Mouse (Mus musculus) lung, adult 2 months (tissue): ENCODE measurements around the gene Aym1. TPM values are rescaled to one million over a fixed set of nuclear protein-coding genes. Genes with fewer than 3 reads are reported as not detected.
"Not testable (repeated sequence)": the region's sequence is repeated elsewhere in the genome, so short reads cannot be mapped to it uniquely, and the experiment has no call there.

Experiments used
- DNase-seq: peaks from one replicate; pipeline ENCODE4 v3.0.0; 2022
- H3K4me1 ChIP-seq: fragments of 200-500 bp; 2 replicates; pipeline ENCODE4 v1.6.1; 2011; ENCODE audit warnings: low read length; ENCODE audit not compliant: control insufficient read depth, insufficient read depth
- H3K4me3 ChIP-seq: fragments of 200-500 bp; replicated peaks from 2 replicates; pipeline ENCODE3; 2011; ENCODE audit warnings: low read depth, mild to moderate bottlenecking, control low read depth, low read length; ENCODE audit errors: extremely low read depth
- CTCF ChIP-seq: fragments of 200-500 bp; IDR thresholded peaks from 2 replicates; pipeline ENCODE4 v1.5.1; 2011; ENCODE audit warnings: mild to moderate bottlenecking, low read length, control low read depth; ENCODE audit not compliant: insufficient read depth
- POLR2A ChIP-seq: fragments of 200-500 bp; IDR thresholded peaks from 2 replicates; pipeline ENCODE4 v1.6.1; 2011; ENCODE audit warnings: low read depth, mild to moderate bottlenecking, control low read depth, low read length, borderline replicate concordance; ENCODE audit errors: extremely low read depth
- WGBS: fragments of 180-500 bp; shearing (Covaris S2); methylation state at CpG from one replicate; pipeline ENCODE4 v1.1.7; 2018; 5-methylcytosine and 5-hydroxymethylcytosine counted together
- polyA plus RNA-seq: library from polyadenylated mRNA; depleted of rRNA; stranded (reverse); fragments of >200 nt; gene quantifications from 2 replicates; pipeline ENCODE4 v1.2.3, GENCODE M21; 2012

The Aym1 gene
- polyA plus RNA-seq, 1 experiment, result not detected

DNA sequence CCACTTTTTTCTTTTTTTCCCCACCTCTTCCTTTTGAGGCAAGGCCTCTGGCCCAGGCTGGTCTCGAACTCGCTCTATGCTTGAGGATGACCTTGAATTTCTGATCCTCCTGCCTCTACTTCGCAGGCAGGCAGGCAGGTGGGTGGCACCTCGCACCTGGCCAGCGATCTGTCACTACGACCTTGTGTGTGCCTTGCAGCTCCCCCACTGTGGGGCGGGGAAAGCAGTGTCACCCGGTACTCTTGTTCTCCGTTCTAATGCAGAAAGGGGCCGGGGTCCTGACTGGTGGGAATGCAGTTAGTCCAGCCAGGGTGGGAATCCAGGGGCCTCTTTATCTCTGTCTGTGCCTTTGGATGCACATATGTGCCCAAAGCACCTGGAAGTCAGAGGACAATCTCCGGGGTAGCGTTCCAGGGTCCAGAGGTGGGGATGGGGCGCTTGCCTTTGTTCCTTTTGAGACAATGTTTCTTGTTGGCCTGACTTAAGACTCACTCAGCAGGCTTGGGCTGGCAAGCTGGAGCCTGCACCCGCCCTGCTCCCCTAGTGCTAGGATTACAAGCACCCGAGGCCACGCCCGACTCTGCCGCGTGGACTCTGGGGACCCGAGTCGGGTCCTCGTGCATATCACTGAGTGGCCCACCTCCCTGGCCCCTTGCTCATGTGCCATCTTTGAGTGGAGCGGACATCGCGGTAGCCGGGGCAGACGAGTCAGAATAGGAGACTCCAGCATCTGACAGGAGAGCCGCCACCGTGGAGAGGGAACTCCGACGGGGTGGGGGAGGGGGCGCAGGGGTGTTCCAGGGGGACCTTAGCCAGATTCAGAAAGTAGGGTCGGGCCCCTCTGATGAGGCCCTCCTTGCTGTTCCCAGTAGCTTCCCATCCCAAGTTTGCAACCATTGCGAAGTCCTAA lies 22.2 kb upstream of the Aym1 start:
- TF ChIP-seq CTCF (no peak), POLR2A (no peak)
- Histone ChIP-seq H3K4me1 (no peaks in the 10 kb centered on the region), H3K4me3 (no peak overlapping the region)
- no peak for DNase-seq
- 9% methylated on average over 34 of the region's 34 CpGs for WGBS

DNA sequence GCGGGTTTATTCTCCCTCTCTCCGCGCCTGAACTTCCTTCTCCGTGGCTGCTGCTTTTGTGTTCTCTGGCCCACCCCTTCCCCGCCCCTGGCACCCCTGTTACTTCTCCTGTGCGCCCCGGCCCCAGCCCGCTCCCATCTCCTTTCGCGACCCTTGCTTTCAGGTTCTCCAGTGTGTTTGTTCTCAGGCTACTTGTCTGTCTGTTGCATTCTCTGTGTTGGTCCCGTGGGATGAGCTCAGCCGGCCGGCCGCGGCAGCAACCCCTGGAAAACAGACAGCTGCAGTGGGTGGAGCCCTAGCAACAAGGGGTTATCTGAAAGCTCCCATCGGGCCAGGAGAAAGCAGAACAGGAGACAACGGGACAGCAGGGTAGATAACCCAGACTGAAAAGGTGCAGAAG lies 21.4 kb upstream of the Aym1 start:
- TF ChIP-seq POLR2A (no peak), CTCF (no peak)
- Histone ChIP-seq H3K4me3 (no peak overlapping the region), H3K4me1 (no peaks in the 10 kb centered on the region)
- 1% methylated on average over 17 of the region's 17 CpGs for WGBS
- DNase-seq, result no peak

DNA sequence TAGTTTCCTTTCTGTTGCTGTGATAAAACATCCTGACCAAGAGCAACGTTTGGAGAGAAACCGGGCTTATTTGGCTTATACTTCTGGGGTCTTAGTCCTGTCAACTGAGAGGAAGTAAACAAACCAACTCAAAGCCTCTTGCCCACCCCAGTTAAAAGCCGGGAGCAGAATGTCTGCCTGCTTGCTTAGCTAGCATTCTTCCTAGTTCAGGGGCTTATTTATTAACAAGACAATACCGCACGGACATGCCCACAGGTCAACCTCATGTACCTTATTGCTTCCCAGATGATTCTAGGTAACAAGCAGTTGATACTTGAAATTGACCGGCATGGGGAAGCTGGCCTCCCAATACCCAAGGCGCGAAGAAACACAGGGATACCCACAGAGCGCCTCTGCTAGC lies 20.8 kb upstream of the Aym1 start:
- no peak overlapping the region for H3K4me3 ChIP-seq
- no peaks in the 10 kb centered on the region for H3K4me1 ChIP-seq
- TF ChIP-seq CTCF, result no peak
- no peak for TF ChIP-seq POLR2A
- 32% methylated on average over 9 of the region's 9 CpGs for WGBS
- no peak for DNase-seq

DNA sequence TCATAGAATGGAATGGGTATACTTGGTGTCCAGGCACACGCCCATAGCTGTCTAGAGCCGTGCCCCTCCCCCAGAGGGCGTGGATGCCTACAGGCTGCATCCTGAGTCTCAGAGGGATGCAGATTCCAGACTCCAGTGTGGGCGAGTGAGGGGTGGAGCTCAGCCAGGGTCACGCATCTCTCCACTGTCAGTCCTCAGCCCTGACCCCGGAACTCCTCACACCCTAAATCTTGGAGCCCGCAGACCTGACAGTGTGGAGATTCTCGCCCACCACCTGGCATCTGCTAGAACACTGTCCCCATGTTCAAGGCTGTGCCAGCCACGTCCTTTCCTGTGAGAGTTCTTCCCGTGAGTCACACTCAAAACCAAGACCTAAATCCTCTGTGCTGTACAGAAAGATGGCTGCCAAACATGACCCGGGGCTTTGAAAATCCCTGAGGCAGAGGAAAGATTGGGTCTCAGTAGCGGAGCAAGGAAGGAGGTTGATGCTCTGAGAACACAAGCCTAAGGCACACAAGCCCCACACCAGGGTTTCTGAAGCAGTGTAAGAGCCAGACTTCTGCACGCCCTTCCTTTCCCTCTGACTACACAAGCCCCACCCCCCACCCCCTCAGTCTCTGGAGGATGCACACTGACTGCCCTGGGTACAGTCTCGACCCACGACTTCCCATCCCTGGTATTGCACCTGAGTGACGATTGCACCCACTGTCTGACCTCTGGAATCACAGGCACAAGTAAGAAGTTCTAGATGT lies 12.3 kb upstream of the Aym1 start:
- 28% methylated on average over 16 of the region's 16 CpGs for WGBS
- TF ChIP-seq POLR2A (no peak), CTCF (no peak)
- DNase-seq, result no peak
- Histone ChIP-seq H3K4me3 (no peak overlapping the region), H3K4me1 (no peaks in the 10 kb centered on the region)

DNA sequence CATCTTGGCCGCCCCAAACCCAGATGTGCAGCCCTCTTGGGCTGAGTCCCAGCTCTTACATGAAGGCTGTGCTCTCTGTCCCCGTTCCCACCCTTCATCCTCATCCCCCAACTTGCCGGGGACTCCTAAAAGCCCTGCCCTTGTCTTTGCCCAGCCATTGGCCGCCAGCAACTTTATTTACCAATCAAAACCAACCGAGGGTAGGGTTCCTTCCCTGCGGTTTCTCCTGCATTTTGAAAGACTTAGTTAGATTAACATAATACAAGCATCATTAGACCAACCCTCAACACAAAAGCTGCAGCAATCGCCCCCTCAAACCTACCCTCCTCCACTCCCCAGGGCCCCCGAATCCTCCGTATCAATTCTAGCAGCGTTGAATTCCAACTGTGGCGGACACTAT lies 11.3 kb upstream of the Aym1 start:
- Histone ChIP-seq H3K4me1 (no peaks in the 10 kb centered on the region), H3K4me3 (no peak overlapping the region)
- DNase-seq, result no peak
- 22% methylated on average over 11 of the region's 11 CpGs for WGBS
- TF ChIP-seq CTCF (no peak), POLR2A (no peak)

DNA sequence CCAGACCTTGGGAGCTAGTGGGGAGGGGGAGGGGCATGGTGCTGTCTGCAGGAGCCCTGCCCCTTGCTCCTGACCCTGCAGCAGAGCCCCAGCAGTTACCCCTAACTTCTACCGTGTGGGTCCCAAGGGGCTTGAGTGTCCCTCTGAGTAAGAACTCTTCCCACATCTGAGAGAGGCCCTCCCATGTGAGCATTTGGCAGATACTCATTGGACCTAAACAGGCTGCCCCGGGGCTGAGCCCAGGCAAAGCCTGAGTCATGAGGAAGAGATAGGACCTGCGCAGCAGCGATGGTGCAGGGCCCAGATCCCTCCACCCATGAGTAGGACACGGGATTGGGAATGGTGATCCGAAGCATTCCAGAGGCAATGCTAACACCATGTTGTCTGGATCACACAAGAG lies 10.4 kb upstream of the Aym1 start:
- 35% methylated on average over 6 of the region's 6 CpGs for WGBS
- H3K4me3 ChIP-seq, result not testable (repeated sequence)

DNA sequence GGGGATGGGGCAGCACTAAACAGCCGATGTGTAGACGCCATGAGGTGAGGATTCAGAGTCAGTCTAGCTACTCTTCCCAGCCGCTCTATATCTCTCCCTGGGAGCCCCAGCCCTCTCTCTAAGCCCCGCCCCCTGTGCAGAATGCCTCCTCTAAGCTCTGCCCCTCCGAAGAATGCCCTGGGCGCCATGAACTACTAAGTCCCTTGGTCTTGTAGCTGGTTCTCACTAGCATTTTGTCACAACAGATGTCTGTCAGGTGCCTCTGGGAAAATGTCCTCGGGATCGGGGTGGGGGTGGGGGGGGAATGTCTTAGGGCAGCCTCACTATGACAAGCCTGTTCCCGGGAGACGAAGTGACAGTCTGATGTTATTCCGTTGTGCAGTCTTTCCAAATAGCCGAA lies 9.5 kb upstream of the Aym1 start:
- WGBS, result 31% methylated on average over 12 of the region's 12 CpGs
- H3K4me1 ChIP-seq, result no peaks in the 10 kb centered on the region
- TF ChIP-seq CTCF (no peak), POLR2A (no peak)
- no peak overlapping the region for H3K4me3 ChIP-seq
- DNase-seq, result no peak

More for the DNA sequence above, 10.4 kb upstream of the Aym1 start:
- not testable (repeated sequence) for H3K4me1 ChIP-seq, DNase-seq

DNA sequence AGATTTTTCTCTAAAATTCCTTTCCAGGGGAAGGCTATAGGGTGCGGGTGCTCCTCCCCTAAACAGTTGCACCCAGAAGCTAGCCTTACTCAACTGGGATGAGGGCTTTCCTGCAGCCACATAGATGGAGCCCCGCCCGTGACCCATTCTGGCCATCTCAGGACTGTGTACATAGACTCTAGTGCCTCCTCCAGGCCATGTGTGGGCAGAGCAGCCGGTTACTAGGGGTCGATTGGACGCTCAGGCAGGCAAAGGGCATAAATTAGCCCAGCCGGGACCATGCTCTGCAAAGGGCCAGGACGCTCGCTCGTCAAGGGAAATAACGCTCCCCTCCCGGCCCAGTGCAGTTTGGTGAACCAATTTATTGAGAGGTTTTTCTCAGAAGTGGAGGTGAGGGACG lies 8.5 kb upstream of the Aym1 start:
- Histone ChIP-seq H3K4me3 (no peak overlapping the region), H3K4me1 (no peaks in the 10 kb centered on the region)
- 16% methylated on average over 13 of the region's 13 CpGs for WGBS
- TF ChIP-seq POLR2A (no peak), CTCF (no peak)
- DNase-seq, result no peak

DNA sequence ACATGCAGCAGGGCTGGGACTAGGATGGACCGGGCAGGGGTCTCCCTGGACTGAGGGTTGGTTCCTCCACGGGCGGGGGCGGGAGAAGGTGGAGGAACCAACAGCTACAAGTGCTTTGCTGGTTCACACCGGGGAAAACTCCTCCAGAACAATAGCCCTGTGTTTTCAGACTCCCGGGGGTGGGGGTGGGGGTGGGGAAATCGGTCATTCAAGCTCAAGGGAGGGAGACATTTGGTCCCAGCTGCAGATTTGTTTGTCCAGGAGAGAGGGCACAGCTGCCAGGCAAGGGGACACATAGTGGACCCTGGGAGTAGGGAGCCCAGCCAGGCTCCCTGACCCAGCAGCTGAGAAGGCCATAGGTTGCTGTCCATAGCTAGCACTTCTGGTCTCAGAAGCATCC lies 7.9 kb upstream of the Aym1 start:
- TF ChIP-seq CTCF (no peak), POLR2A (no peak)
- H3K4me1 ChIP-seq, result no peaks in the 10 kb centered on the region
- no peak for DNase-seq
- no peak overlapping the region for H3K4me3 ChIP-seq
- 12% methylated on average over 7 of the region's 7 CpGs for WGBS

DNA sequence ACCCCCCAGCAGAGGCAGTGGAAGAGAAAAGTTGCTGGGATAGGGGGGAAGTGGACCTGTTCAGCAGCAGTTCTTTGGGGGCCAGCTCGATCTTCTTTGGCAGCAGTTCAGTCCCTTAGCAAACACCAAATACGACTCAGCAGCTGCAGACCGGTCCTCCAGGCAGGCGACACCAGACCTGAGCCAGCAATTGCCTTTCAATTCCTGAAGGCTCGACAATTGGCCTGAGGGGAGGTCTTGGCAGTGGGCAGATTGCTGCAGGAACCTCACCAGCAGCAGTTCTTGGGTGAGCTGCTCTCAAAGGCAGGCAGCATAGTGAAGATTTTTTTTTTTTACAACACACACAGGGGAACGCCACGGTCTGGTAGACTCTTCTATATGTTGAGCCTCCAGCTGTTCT lies 7.3 kb upstream of the Aym1 start:
- no peak for DNase-seq
- Histone ChIP-seq H3K4me1 (no peaks in the 10 kb centered on the region), H3K4me3 (no peak overlapping the region)
- TF ChIP-seq POLR2A, result no peak
- no peak for TF ChIP-seq CTCF
- WGBS, result 24% methylated on average over 7 of the region's 7 CpGs
